Mouse (Mus musculus) hindbrain, embryonic 10.5 days (tissue): ENCODE data around the gene Fosb. TPM values are rescaled to one million over a fixed set of nuclear protein-coding genes. Genes with fewer than 3 reads are reported as not detected.
"Not testable (repeated sequence)": the region's sequence is repeated elsewhere in the genome, so short reads cannot be mapped to it uniquely, and the experiment has no call there.

Source experiments
- DNase-seq: peaks from one replicate; pipeline ENCODE4 v3.0.0-alpha.2; 2017; ENCODE audit warnings: low spot score
- H3K27ac ChIP-seq: fragments of 300-500 bp; sonication (generic); 2 replicates; pipeline ENCODE4 v1.5.1; 2016; ENCODE audit warnings: mild to moderate bottlenecking, moderate library complexity
- H3K27me3 ChIP-seq: fragments of 300-500 bp; sonication (generic); 2 replicates; pipeline ENCODE4 v1.6.1; 2016; ENCODE audit warnings: mild to moderate bottlenecking; ENCODE audit not compliant: poor library complexity, insufficient read depth, severe bottlenecking
- H3K36me3 ChIP-seq: fragments of 300-500 bp; sonication (generic); 2 replicates; pipeline ENCODE4 v1.6.1; 2016; ENCODE audit warnings: mild to moderate bottlenecking, moderate library complexity
- H3K4me1 ChIP-seq: fragments of 300-500 bp; sonication (generic); replicated peaks from 2 replicates; pipeline ENCODE4 v1.6.1; 2016; ENCODE audit warnings: mild to moderate bottlenecking
- H3K4me3 ChIP-seq: fragments of 300-500 bp; sonication (generic); 2 replicates; pipeline ENCODE4 v1.5.1; 2016; ENCODE audit warnings: mild to moderate bottlenecking, moderate library complexity
- H3K9me3 ChIP-seq: fragments of 300-500 bp; sonication (generic); 2 replicates; pipeline ENCODE4 v1.6.1; 2016; ENCODE audit warnings: mild to moderate bottlenecking, moderate library complexity
- WGBS: fragments of 180-500 bp; shearing (Covaris S2); methylation state at CpG from one replicate; pipeline ENCODE4 v1.1.7; 2016; 5-methylcytosine and 5-hydroxymethylcytosine counted together
- polyA plus RNA-seq: library from polyadenylated mRNA; unstranded; fragments of >200 nt; fragmentation: Nextera tagmentation; extraction: Ambion mirVana; gene quantifications from 2 replicates; pipeline ENCODE4 v1.2.1, GENCODE M21; 2016

The Fosb gene
- polyA plus RNA-seq, 1 experiment from 2014 or later = not detected

- WGBS = 34% methylated on average over 6 of the region's 6 CpGs
- H3K36me3 ChIP-seq, H3K27ac ChIP-seq, DNase-seq, H3K9me3 ChIP-seq: not testable (repeated sequence)
- Histone ChIP-seq H3K4me3 (peak overlapping the region; percentile 91), H3K4me1 (peaks cover 27% of the 10 kb centered on the region), H3K27me3 (peaks cover 65% of the 10 kb centered on the region)
These were observed 28.1 kb downstream of the Fosb start for GRCm38 (mm10) chr7:19281680-19282304.

GRCm38 (mm10) chr7:19279581-19280114 lies 30.2 kb downstream of the Fosb start, which contains the start of gene Ppm1n:
TSS of gene Ppm1n (minus strand) at chr7:19280064.
- H3K36me3 ChIP-seq = no peaks in the 10 kb centered on the region
- peaks cover 65% of the 10 kb centered on the region for H3K27me3 ChIP-seq
- under 1% methylated on average over 46 of the region's 46 CpGs for WGBS
- H3K9me3 ChIP-seq = 0 out of 2 replicates have a peak, but pooled peaks cover 3% of the 10 kb centered on the region
- peaks cover 27% of the 10 kb centered on the region for H3K4me1 ChIP-seq
- H3K27ac ChIP-seq = no peak within 1 kb of the TSS
- peak; percentile 37 for DNase-seq
- H3K4me3 ChIP-seq = peak within 1 kb of the TSS; percentile 43

- Histone ChIP-seq H3K27me3 (peaks cover 65% of the 10 kb centered on the region), H3K9me3 (0 out of 2 replicates have a peak, but pooled peaks cover 3% of the 10 kb centered on the region), H3K36me3 (no peaks in the 10 kb centered on the region), H3K4me3 (peak overlapping the region; percentile 43), H3K27ac (no peak overlapping the region), H3K4me1 (peaks cover 27% of the 10 kb centered on the region)
- WGBS = 2% methylated on average over 34 of the region's 34 CpGs
- DNase-seq = no peak
These were observed 30.8 kb downstream of the Fosb start for GRCm38 (mm10) chr7:19279052-19279451.

- WGBS = 45% methylated on average over 4 of the region's 4 CpGs
- DNase-seq = no peak
- peaks cover 45% of the 10 kb centered on the region for H3K27me3 ChIP-seq
- H3K36me3 ChIP-seq = no peaks in the 10 kb centered on the region
- no peaks in the 10 kb centered on the region for H3K9me3 ChIP-seq
- H3K4me3 ChIP-seq = no peak overlapping the region
- no peak overlapping the region for H3K27ac ChIP-seq
- peaks cover 17% of the 10 kb centered on the region for H3K4me1 ChIP-seq
These were observed 33.6 kb downstream of the Fosb start for GRCm38 (mm10) chr7:19276253-19276652.

- Histone ChIP-seq H3K9me3 (no peaks in the 10 kb centered on the region), H3K4me3 (peak overlapping the region; percentile 99), H3K4me1 (peaks cover 34% of the 10 kb centered on the region), H3K27ac (peak overlapping the region; percentile 95), H3K36me3 (peaks cover 9% of the 10 kb centered on the region), H3K27me3 (peaks cover 5% of the 10 kb centered on the region)
- under 1% methylated on average over 36 of the region's 36 CpGs for WGBS
- DNase-seq = peak; percentile 82
These were observed 37.6 kb downstream of the Fosb start for GRCm38 (mm10) chr7:19272173-19272764.

GRCm38 (mm10) chr7:19271238-19272172 lies 38.3 kb downstream of the Fosb start, which contains the start of gene Vasp:
TSS of gene Vasp (minus strand) at chr7:19271817.
- Histone ChIP-seq H3K4me1 (peaks cover 41% of the 10 kb centered on the region), H3K27ac (peak within 1 kb of the TSS; percentile 95), H3K27me3 (no peaks in the 10 kb centered on the region), H3K9me3 (no peaks in the 10 kb centered on the region), H3K4me3 (peak within 1 kb of the TSS; percentile 99), H3K36me3 (peaks cover 13% of the 10 kb centered on the region)
- peak; percentile 85 for DNase-seq
- WGBS = under 1% methylated on average over 62 of the region's 62 CpGs

GRCm38 (mm10) chr7:19270509-19271237 lies 39.2 kb downstream of the Fosb start:
- H3K27ac ChIP-seq = peak overlapping the region; percentile 95
- under 1% methylated on average over 21 of the region's 21 CpGs for WGBS

GRCm38 (mm10) chr7:19269721-19270441 lies 40.0 kb downstream of the Fosb start:
- Histone ChIP-seq H3K9me3 (no peaks in the 10 kb centered on the region), H3K4me1 (peaks cover 53% of the 10 kb centered on the region), H3K36me3 (peaks cover 29% of the 10 kb centered on the region), H3K27ac (peak overlapping the region; percentile 95), H3K27me3 (no peaks in the 10 kb centered on the region), H3K4me3 (peak overlapping the region; percentile 99)
- peak; percentile 74 for DNase-seq
- 2% methylated on average over 19 of the region's 19 CpGs for WGBS

More at GRCm38 (mm10) chr7:19270509-19271237, 39.2 kb downstream of the Fosb start:
- peaks cover 21% of the 10 kb centered on the region for H3K36me3 ChIP-seq
- H3K27me3 ChIP-seq = no peaks in the 10 kb centered on the region
- no peaks in the 10 kb centered on the region for H3K9me3 ChIP-seq
- peak; percentile 28 for DNase-seq
- peaks cover 46% of the 10 kb centered on the region for H3K4me1 ChIP-seq
- peak overlapping the region; percentile 99 for H3K4me3 ChIP-seq

GRCm38 (mm10) chr7:19268993-19269681 lies 40.7 kb downstream of the Fosb start:
- Histone ChIP-seq H3K27ac (peak overlapping the region; percentile 95), H3K36me3 (peaks cover 37% of the 10 kb centered on the region), H3K27me3 (no peaks in the 10 kb centered on the region), H3K4me3 (peak overlapping the region; percentile 99), H3K4me1 (peaks cover 53% of the 10 kb centered on the region), H3K9me3 (no peaks in the 10 kb centered on the region)
- DNase-seq = peak; percentile 15
- WGBS = 50% methylated on average over 10 of the region's 10 CpGs

- Histone ChIP-seq H3K9me3 (no peaks in the 10 kb centered on the region), H3K4me3 (0 out of 2 replicates have a peak overlapping the region, but pooled peaks have one; percentile 2), H3K36me3 (peaks cover 58% of the 10 kb centered on the region), H3K27me3 (no peaks in the 10 kb centered on the region), H3K27ac (no peak overlapping the region), H3K4me1 (peaks cover 47% of the 10 kb centered on the region)
- DNase-seq = no peak
- 75% methylated on average over 10 of the region's 10 CpGs for WGBS
These were observed 42.8 kb downstream of the Fosb start for GRCm38 (mm10) chr7:19267051-19267450.
